Mouse (Mus musculus) forebrain, embryonic 12.5 days (tissue): Measurements from ENCODE around the gene Serping1. TPM values are rescaled to one million over a fixed set of nuclear protein-coding genes. Genes with fewer than 3 reads are reported as not detected.
"Not testable (repeated sequence)": the region's sequence is repeated elsewhere in the genome, so short reads cannot be mapped to it uniquely, and the experiment has no call there.

ENCODE experiments used
- ATAC-seq: fragments of 200-750 bp; cut with Nextera tagmentation; 2 replicates; pipeline ENCODE4 v1.8.0; 2017; ENCODE audit warnings: moderate TSS enrichment; ENCODE audit not compliant: low FRiP score
- H3K27ac ChIP-seq: fragments of 300-500 bp; sonication (generic); 2 replicates; pipeline ENCODE4 v1.5.1; 2016; ENCODE audit warnings: mild to moderate bottlenecking
- H3K27me3 ChIP-seq: fragments of 300-500 bp; sonication (generic); 2 replicates; pipeline ENCODE4 v1.6.1; 2016; ENCODE audit warnings: mild to moderate bottlenecking
- H3K36me3 ChIP-seq: fragments of 300-500 bp; sonication (generic); replicated peaks from 2 replicates; pipeline ENCODE4 v1.6.1; 2016; ENCODE audit warnings: mild to moderate bottlenecking
- H3K4me1 ChIP-seq: fragments of 300-500 bp; sonication (generic); 2 replicates; pipeline ENCODE4 v1.6.1; 2016
- H3K4me2 ChIP-seq: fragments of 300-500 bp; sonication (generic); 2 replicates; pipeline ENCODE4 v1.6.1; 2016; ENCODE audit warnings: mild to moderate bottlenecking, moderate library complexity
- H3K4me3 ChIP-seq: fragments of 300-500 bp; sonication (generic); replicated peaks from 2 replicates; pipeline ENCODE4 v1.5.1; 2016; ENCODE audit warnings: mild to moderate bottlenecking
- H3K9ac ChIP-seq: fragments of 300-500 bp; sonication (generic); 2 replicates; pipeline ENCODE4 v1.6.1; 2016; ENCODE audit warnings: mild to moderate bottlenecking
- H3K9me3 ChIP-seq: fragments of 300-500 bp; sonication (generic); 2 replicates; pipeline ENCODE4 v1.6.1; 2016
- WGBS: fragments of 180-500 bp; shearing (Covaris S2); methylation state at CpG from one replicate; pipeline ENCODE4 v1.1.7; 2016; 5-methylcytosine and 5-hydroxymethylcytosine counted together
- polyA plus RNA-seq: library from polyadenylated mRNA; unstranded; fragments of >200 nt; fragmentation: Nextera tagmentation; extraction: Ambion mirVana; gene quantifications from 2 replicates; pipeline ENCODE4 v1.2.1, GENCODE M21; 2016

The Serping1 gene
- 27.6 and 30.3 TPM in 2 replicates for polyA plus RNA-seq

GRCm38 (mm10) chr2:84775241-84775640 is at the start of gene Serping1:
Gene Serping1 (minus strand): TSS chr2:84775444.
- Histone ChIP-seq H3K4me2 (peak within 1 kb of the TSS; percentile 55), H3K27me3 (no peaks in the 10 kb centered on the region), H3K4me3 (peak within 1 kb of the TSS; percentile 27), H3K27ac (peak within 1 kb of the TSS; percentile 85), H3K9me3 (no peaks in the 10 kb centered on the region), H3K36me3 (no peaks in the 10 kb centered on the region), H3K4me1 (peaks cover 19% of the 10 kb centered on the region), H3K9ac (peak within 1 kb of the TSS; percentile 55)
- WGBS, result 67% methylated on average over 9 of the region's 9 CpGs
- no peak for ATAC-seq

GRCm38 (mm10) chr2:84823237-84823636 is 48.0 kb upstream of the Serping1 start:
- Histone ChIP-seq H3K4me1 (peaks cover 12% of the 10 kb centered on the region), H3K36me3 (no peaks in the 10 kb centered on the region), H3K4me2 (no peak overlapping the region), H3K9ac (no peak overlapping the region), H3K27ac (no peak overlapping the region), H3K4me3 (no peak overlapping the region), H3K27me3 (peaks cover 12% of the 10 kb centered on the region; the same call in 1 of the 2 replicates), H3K9me3 (no peaks in the 10 kb centered on the region)
- ATAC-seq, result no peak
- 46% methylated on average over 2 of the region's 2 CpGs for WGBS

- H3K36me3 ChIP-seq, result no peaks in the 10 kb centered on the region
- no peak within 1 kb of the TSS for H3K9ac ChIP-seq
- no peak within 1 kb of the TSS for H3K27ac ChIP-seq
- H3K27me3 ChIP-seq, result peaks cover 12% of the 10 kb centered on the region; the same call in 1 of the 2 replicates
- H3K9me3 ChIP-seq, result no peaks in the 10 kb centered on the region
- no peak within 1 kb of the TSS for H3K4me2 ChIP-seq
- no peak for ATAC-seq
- H3K4me1 ChIP-seq, result peaks cover 5% of the 10 kb centered on the region
- no peak within 1 kb of the TSS for H3K4me3 ChIP-seq
- 69% methylated on average over 13 of the region's 13 CpGs for WGBS
These were observed 47.3 kb upstream of the Serping1 start, which contains the start of gene Smtnl1 for GRCm38 (mm10) chr2:84822552-84822951. Gene Smtnl1 (minus strand): TSS chr2:84822652.

- WGBS, result 70% methylated on average over 3 of the region's 3 CpGs
- Histone ChIP-seq H3K4me1 (no peaks in the 10 kb centered on the region), H3K9me3 (no peaks in the 10 kb centered on the region), H3K27me3 (peaks cover 11% of the 10 kb centered on the region; the same call in 1 of the 2 replicates), H3K27ac (no peak overlapping the region), H3K9ac (no peak overlapping the region), H3K4me3 (no peak overlapping the region), H3K36me3 (no peaks in the 10 kb centered on the region), H3K4me2 (no peak overlapping the region)
- no peak for ATAC-seq
These were observed 44.6 kb upstream of the Serping1 start for GRCm38 (mm10) chr2:84819861-84820260.

GRCm38 (mm10) chr2:84812676-84813075 is 37.4 kb upstream of the Serping1 start:
- Histone ChIP-seq H3K4me3 (no peak overlapping the region), H3K27me3 (no peaks in the 10 kb centered on the region), H3K36me3 (no peaks in the 10 kb centered on the region), H3K9me3 (no peaks in the 10 kb centered on the region), H3K4me2 (no peak overlapping the region), H3K9ac (no peak overlapping the region), H3K4me1 (0 out of 2 replicates have a peak, but pooled peaks cover 10% of the 10 kb centered on the region), H3K27ac (no peak overlapping the region)
- WGBS, result 84% methylated on average over 6 of the region's 6 CpGs
- ATAC-seq, result no peak

GRCm38 (mm10) chr2:84811880-84812279 is 36.6 kb upstream of the Serping1 start:
- Histone ChIP-seq H3K4me2 (no peak overlapping the region), H3K4me3 (no peak overlapping the region), H3K9me3 (no peaks in the 10 kb centered on the region), H3K9ac (no peak overlapping the region), H3K36me3 (no peaks in the 10 kb centered on the region), H3K4me1 (0 out of 2 replicates have a peak, but pooled peaks cover 10% of the 10 kb centered on the region), H3K27ac (no peak overlapping the region), H3K27me3 (no peaks in the 10 kb centered on the region)
- 86% methylated on average over 7 of the region's 7 CpGs for WGBS
- no peak for ATAC-seq

- 0 out of 2 replicates have a peak overlapping the region, but pooled peaks have one; percentile 9 for H3K27ac ChIP-seq
- H3K9ac ChIP-seq, result no peak overlapping the region
- no peaks in the 10 kb centered on the region for H3K36me3 ChIP-seq
- peak; percentile 75 for ATAC-seq
- 44% methylated on average over 26 of the region's 26 CpGs for WGBS
- H3K27me3 ChIP-seq, result no peaks in the 10 kb centered on the region
- H3K9me3 ChIP-seq, result no peaks in the 10 kb centered on the region
- H3K4me3 ChIP-seq, result peak overlapping the region; percentile 10; the same call in 1 of the 2 replicates
- peak overlapping the region; percentile 41 for H3K4me2 ChIP-seq
- H3K4me1 ChIP-seq, result 0 out of 2 replicates have a peak, but pooled peaks cover 10% of the 10 kb centered on the region
These were observed 35.8 kb upstream of the Serping1 start for GRCm38 (mm10) chr2:84810886-84811577.

GRCm38 (mm10) chr2:84810526-84810885 is 35.3 kb upstream of the Serping1 start:
- Histone ChIP-seq H3K27me3 (no peaks in the 10 kb centered on the region), H3K27ac (0 out of 2 replicates have a peak overlapping the region, but pooled peaks have one; percentile 9), H3K4me2 (peak overlapping the region; percentile 41; the same call in 1 of the 2 replicates), H3K9me3 (no peaks in the 10 kb centered on the region), H3K4me1 (0 out of 2 replicates have a peak, but pooled peaks cover 10% of the 10 kb centered on the region), H3K4me3 (no peak overlapping the region), H3K9ac (no peak overlapping the region), H3K36me3 (no peaks in the 10 kb centered on the region)
- ATAC-seq, result peak; percentile 30; the same call in 1 of the 2 replicates
- 63% methylated on average over 6 of the region's 6 CpGs for WGBS

- H3K36me3 ChIP-seq, result no peaks in the 10 kb centered on the region
- H3K9ac ChIP-seq, result no peak overlapping the region
- no peak overlapping the region for H3K27ac ChIP-seq
- H3K4me2 ChIP-seq, result no peak overlapping the region
- no peak for ATAC-seq
- H3K27me3 ChIP-seq, result no peaks in the 10 kb centered on the region
- no peaks in the 10 kb centered on the region for H3K9me3 ChIP-seq
- 0 out of 2 replicates have a peak, but pooled peaks cover 10% of the 10 kb centered on the region for H3K4me1 ChIP-seq
- H3K4me3 ChIP-seq, result no peak overlapping the region
These were observed 34.1 kb upstream of the Serping1 start for GRCm38 (mm10) chr2:84809330-84809729.

GRCm38 (mm10) chr2:84806546-84806945 is 31.3 kb upstream of the Serping1 start:
- H3K9ac ChIP-seq, result no peak overlapping the region

GRCm38 (mm10) chr2:84803963-84804362 is 28.7 kb upstream of the Serping1 start:
- H3K27me3 ChIP-seq, result 0 out of 2 replicates have a peak, but pooled peaks cover 4% of the 10 kb centered on the region
- H3K4me1 ChIP-seq, result peaks cover 5% of the 10 kb centered on the region
- 90% methylated on average over 7 of the region's 7 CpGs for WGBS
- no peaks in the 10 kb centered on the region for H3K9me3 ChIP-seq
- H3K4me2 ChIP-seq, result no peak overlapping the region
- no peak for ATAC-seq
- no peaks in the 10 kb centered on the region for H3K36me3 ChIP-seq
- H3K9ac ChIP-seq, result no peak overlapping the region
- no peak overlapping the region for H3K27ac ChIP-seq
- no peak overlapping the region for H3K4me3 ChIP-seq

More at GRCm38 (mm10) chr2:84806546-84806945, 31.3 kb upstream of the Serping1 start:
- Histone ChIP-seq H3K4me3 (no peak overlapping the region), H3K9me3 (no peaks in the 10 kb centered on the region), H3K27me3 (no peaks in the 10 kb centered on the region), H3K27ac (no peak overlapping the region), H3K4me2 (no peak overlapping the region), H3K36me3 (no peaks in the 10 kb centered on the region), H3K4me1 (0 out of 2 replicates have a peak, but pooled peaks cover 10% of the 10 kb centered on the region)
- ATAC-seq, result no peak
- WGBS, result 78% methylated on average over 5 of the region's 5 CpGs

GRCm38 (mm10) chr2:84801223-84801622 is 26.0 kb upstream of the Serping1 start:
- WGBS, result 84% methylated on average over 5 of the region's 5 CpGs
- not testable (repeated sequence) for H3K4me3 ChIP-seq

More at GRCm38 (mm10) chr2:84801223-84801622, 26.0 kb upstream of the Serping1 start:
- H3K9me3 ChIP-seq, ATAC-seq, H3K27me3 ChIP-seq, H3K4me2 ChIP-seq, H3K27ac ChIP-seq, H3K9ac ChIP-seq, H3K36me3 ChIP-seq: not testable (repeated sequence)
- H3K4me1 ChIP-seq, result peaks cover 10% of the 10 kb centered on the region
